Mouse (Mus musculus): ENCODE measurements around the gene Ccdc24.

The Ccdc24 gene

GRCm38 (mm10) chr4:117860570-117860969 is 11.8 kb downstream of the Ccdc24 start:
- ATAC-seq (ENCODE audit: insufficient number of reproducible peaks, low FRiP score, low TSS enrichment) = no peak

GRCm38 (mm10) chr4:117858794-117859193 is 13.6 kb downstream of the Ccdc24 start:
- ATAC-seq (ENCODE audit: insufficient number of reproducible peaks, low FRiP score, low TSS enrichment) = no peak

- 0 out of 2 replicates have a peak, but pooled peaks have one; percentile 46 for ATAC-seq (ENCODE audit: insufficient number of reproducible peaks, low FRiP score, low TSS enrichment)
Observed at GRCm38 (mm10) chr4:117855146-117855545, 17.2 kb downstream of the Ccdc24 start.

DNA sequence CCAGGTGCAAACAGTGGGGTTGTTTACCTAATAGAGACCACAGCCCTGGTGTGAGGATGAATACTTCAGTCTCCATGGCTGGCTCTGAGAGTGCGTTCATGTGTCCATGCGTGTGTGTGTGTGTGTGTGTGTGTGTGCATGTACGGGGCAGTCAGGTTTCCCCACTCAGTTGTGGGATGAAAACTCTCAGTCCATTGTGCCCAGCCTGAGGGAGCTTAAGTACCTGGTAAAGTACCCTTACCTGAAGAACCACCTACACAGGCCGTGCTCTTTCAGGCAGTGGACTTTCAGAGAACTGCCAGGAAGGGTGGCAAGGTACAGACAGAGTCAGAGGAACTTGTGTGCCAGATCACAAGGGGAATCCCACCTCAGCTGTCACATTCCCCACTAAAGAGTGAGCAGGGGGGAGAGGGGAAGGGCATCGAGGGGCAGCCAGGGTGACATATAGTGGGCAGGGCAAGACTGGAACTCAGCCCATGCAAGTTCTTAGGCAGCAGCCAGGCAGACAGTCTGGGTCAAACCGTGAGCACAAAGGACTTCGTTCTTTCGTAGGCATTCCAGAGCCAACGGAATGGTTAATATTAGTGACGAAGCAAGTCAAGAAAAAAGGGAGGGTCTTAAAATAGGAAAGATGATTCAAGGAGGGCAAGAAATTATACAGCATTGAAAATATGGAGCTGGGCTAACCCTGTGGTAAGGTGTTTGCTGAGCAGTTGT is 20.0 kb downstream of the Ccdc24 start:
- no peak for ATAC-seq (ENCODE audit: insufficient number of reproducible peaks, low FRiP score, low TSS enrichment)

DNA sequence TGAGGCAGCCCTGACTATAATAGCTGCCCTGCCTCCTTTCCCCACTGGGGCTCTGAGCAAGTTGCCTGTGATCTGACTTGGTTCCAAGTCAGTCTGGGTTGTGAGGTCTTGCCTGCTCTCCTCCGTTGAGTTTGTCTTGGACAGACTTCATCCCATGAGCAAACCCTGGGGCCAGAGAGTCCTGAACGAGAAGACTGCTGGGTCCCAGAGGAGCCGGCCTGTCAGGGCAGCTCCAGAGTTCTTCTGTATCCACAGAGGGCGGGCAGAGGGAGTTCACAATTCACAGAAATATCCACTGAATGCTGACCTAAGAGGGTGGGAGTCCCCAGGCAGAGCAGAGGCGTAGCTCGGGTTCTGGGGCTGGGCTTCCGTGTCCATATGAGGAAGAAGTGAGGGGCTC is 21.5 kb downstream of the Ccdc24 start:
- no peak for ATAC-seq (ENCODE audit: insufficient number of reproducible peaks, low FRiP score, low TSS enrichment)

DNA sequence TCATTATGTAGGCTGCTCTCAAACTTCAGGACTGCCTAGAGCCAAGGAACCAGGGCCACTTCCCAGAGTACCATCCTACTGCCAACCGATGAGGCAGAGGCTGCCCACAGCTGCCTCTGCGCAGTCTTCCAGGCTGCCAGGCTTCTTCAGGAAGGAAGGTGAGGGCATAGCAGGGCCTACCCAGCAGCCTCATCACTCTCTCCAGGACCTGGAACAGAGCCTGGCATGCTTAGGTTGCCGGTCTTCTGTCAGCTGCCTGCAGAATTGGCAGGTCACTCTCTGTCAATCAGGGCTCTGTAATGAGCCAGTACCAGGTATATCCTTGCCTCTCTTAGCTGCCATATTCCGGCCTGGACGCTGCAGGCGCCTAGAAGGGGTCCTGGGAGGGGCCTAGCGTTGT is 22.2 kb downstream of the Ccdc24 start:
- no peak for ATAC-seq (ENCODE audit: insufficient number of reproducible peaks, low FRiP score, low TSS enrichment)

- no peak for ATAC-seq (ENCODE audit: insufficient number of reproducible peaks, low FRiP score, low TSS enrichment)
Observed at GRCm38 (mm10) chr4:117849506-117849905, 22.9 kb downstream of the Ccdc24 start.

DNA sequence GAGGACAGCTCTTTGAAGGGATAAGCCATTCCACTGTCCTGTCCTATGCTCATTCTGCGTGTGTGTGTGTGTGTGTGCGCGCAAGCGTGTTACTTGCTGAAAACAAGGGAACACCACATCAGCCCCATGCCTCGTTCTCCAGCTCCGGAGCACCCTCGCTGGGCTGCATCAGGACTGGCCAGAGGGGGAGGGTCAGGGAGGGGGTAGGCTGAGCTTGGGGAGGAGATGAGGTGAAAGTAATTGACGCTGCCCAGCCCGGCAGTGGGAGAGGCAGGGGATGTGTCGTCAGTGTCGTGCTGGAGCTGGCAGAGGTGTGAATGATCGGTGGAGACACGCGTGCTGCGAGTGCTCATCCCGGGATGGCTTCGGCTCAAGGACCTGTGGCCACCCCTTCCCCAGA is 23.3 kb downstream of the Ccdc24 start:
- no peak for ATAC-seq (ENCODE audit: insufficient number of reproducible peaks, low FRiP score, low TSS enrichment)

DNA sequence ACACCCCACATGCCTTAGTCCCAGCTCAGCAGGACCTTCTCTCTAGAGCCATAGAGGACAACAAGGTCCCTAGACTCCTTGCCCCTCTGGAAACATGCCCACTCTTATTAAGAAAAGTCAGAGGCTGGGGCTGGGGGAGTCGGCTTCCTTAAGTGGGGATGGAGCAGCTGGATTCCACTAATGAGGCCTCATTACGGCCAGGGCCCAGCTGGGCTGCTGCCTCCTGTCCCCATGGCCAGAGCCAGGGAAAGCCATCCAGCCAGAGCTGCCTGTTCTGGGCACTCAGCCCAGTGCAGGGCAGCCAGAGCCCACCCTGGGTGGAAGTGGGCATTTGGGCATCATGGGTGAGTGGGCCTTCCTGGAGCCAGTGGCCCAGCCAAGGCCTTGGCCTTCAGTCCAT is 25.3 kb downstream of the Ccdc24 start:
- ATAC-seq (ENCODE audit: insufficient number of reproducible peaks, low FRiP score, low TSS enrichment) = no peak

DNA sequence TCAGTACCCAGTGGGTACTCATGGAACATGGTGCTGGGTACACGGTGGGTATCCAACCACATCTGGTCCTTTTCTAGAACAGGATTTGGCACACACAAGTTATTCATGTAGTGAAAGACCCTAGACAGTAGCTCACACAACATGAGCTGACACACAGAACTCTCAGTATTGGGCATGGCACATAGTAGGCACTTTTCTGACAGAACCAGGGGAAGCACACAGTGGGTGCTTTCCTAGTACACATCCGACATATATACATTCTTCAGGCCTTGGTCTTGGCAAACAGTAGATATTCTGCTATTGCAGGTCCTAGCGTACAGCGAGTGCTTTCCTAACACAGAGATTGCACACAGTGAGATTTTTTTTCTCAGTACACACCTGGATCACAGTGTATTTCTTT is 26.1 kb downstream of the Ccdc24 start:
- no peak for ATAC-seq (ENCODE audit: insufficient number of reproducible peaks, low FRiP score, low TSS enrichment)

- no peak for ATAC-seq (ENCODE audit: insufficient number of reproducible peaks, low FRiP score, low TSS enrichment)
Observed at GRCm38 (mm10) chr4:117845316-117845715, 27.0 kb downstream of the Ccdc24 start.

DNA sequence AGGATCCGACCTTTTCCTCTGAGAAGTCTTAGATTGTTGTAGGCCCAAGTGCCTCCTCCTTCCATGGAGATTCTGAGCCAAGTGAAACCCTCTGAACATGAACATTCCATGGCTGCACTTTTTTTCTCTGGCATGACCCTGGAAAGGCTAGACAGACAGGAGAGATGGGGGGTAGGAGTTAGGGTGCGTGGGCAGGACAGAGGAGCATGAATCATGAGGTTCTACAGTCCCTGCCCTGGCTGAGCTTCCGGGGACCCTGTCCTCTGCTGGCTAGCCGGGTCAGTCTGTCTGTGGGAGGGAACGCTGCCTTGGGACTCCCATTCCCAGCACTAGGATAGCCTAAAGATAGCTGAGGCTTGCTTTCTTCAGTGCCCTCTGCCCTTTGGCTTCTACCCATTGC is 27.9 kb downstream of the Ccdc24 start:
- no peak for ATAC-seq (ENCODE audit: insufficient number of reproducible peaks, low FRiP score, low TSS enrichment)

- no peak for ATAC-seq (ENCODE audit: insufficient number of reproducible peaks, low FRiP score, low TSS enrichment)
Observed at GRCm38 (mm10) chr4:117843101-117843500, 29.3 kb downstream of the Ccdc24 start.

DNA sequence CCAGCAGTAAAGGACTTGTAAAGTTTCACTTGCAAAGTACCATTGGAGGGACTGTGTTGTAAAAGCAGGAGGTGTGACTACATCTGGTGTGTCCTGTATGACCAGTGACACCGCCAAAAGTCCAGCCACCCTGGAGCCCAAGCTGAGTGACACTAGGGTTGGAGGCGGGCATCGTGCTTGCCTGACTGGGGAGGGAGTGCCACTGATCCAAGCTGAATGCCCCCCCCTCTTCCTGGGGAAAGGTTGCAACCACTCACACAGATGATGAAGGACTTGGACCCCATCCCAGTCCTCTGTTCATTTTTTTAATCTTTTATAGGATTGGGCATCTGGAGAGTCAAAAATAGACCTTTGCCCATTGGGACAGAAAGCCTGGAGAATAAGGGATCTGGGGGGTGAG is 30.8 kb downstream of the Ccdc24 start:
- no peak for ATAC-seq (ENCODE audit: insufficient number of reproducible peaks, low FRiP score, low TSS enrichment)

- ATAC-seq (ENCODE audit: insufficient number of reproducible peaks, low FRiP score, low TSS enrichment) = no peak
Observed at GRCm38 (mm10) chr4:117840821-117841220, 31.5 kb downstream of the Ccdc24 start.

- no peak for ATAC-seq (ENCODE audit: insufficient number of reproducible peaks, low FRiP score, low TSS enrichment)
Observed at GRCm38 (mm10) chr4:117839366-117839765, 33.0 kb downstream of the Ccdc24 start.

GRCm38 (mm10) chr4:117837271-117837670 is 35.1 kb downstream of the Ccdc24 start:
- no peak for ATAC-seq (ENCODE audit: insufficient number of reproducible peaks, low FRiP score, low TSS enrichment)

- ATAC-seq (ENCODE audit: insufficient number of reproducible peaks, low FRiP score, low TSS enrichment) = peak; percentile 79
Observed at GRCm38 (mm10) chr4:117836204-117836767, 36.1 kb downstream of the Ccdc24 start.

GRCm38 (mm10) chr4:117835531-117836111 is 36.7 kb downstream of the Ccdc24 start:
- ATAC-seq (ENCODE audit: insufficient number of reproducible peaks, low FRiP score, low TSS enrichment) = peak; percentile 42; the same call in 1 of the 2 replicates

- ATAC-seq (ENCODE audit: insufficient number of reproducible peaks, low FRiP score, low TSS enrichment) = 0 out of 2 replicates have a peak, but pooled peaks have one; percentile 11
Observed at GRCm38 (mm10) chr4:117834845-117835530, 37.4 kb downstream of the Ccdc24 start.

GRCm38 (mm10) chr4:117834457-117834844 is 37.9 kb downstream of the Ccdc24 start, which contains the start of gene Slc6a9:
Slc6a9 (plus strand) TSS chr4:117834506.
- no peak for ATAC-seq (ENCODE audit: insufficient number of reproducible peaks, low FRiP score, low TSS enrichment)
